Mouse (Mus musculus) CH12F3 (cell line): ENCODE measurements around the gene Pbrm1.

Experiments
- in situ Hi-C: fragments of 300-500 bp; cut with MboI; formaldehyde crosslinking; loops from 2 replicates; pipeline ENCODE4 v1.14.3; 2020; ENCODE audit warnings: low sequenced_read_pairs

The Pbrm1 gene

GRCm38 (mm10) chr14:31079313-31080028 is 60.5 kb downstream of the Pbrm1 start:
- in situ Hi-C loops: no loop called here

- in situ Hi-C loops: no loop called here
Measured at GRCm38 (mm10) chr14:31081147-31081546, 62.2 kb downstream of the Pbrm1 start.

DNA sequence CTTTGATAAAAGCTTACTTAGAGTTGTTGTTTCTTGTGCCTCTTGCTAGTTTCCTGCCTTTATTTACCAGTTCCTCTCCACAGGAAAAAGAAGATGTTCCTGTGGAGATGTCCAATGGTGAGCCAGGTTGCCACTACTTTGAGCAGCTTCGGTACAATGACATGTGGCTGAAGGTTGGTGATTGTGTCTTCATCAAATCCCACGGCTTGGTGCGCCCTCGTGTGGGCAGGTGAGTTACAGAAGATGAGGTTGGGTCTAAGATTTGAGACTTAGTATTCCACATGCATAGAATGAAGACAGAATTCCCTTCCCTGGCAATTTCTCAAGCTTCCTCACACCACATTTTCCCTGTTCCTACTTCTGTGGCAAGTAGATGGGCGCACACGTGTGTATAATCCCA is 68.5 kb downstream of the Pbrm1 start:
- in situ Hi-C loops: no loop called here

- in situ Hi-C loops: no loop called here
Measured at GRCm38 (mm10) chr14:31088515-31088914, 69.6 kb downstream of the Pbrm1 start.

- in situ Hi-C loops: no loop called here
Measured at GRCm38 (mm10) chr14:31089918-31090317, 71.0 kb downstream of the Pbrm1 start.

DNA sequence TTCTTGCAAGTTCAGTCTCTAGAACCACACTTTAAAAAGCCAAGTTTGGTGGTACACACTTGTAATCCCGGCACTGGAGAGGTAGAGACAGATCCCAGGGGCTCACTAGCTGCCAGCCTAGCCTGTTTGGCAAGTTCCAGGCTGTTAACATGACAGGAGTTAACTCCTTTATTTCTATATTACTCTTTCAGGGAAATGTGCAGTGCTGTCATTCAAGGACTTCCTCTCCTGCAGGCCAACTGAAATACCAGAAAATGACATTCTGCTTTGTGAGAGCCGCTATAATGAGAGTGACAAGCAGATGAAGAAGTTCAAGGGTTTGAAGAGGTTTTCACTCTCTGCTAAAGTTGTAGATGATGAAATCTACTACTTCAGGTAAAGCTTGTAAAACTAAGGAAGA is 86.2 kb downstream of the Pbrm1 start:
- in situ Hi-C loops: no loop called here

GRCm38 (mm10) chr14:31110613-31111012 is 91.7 kb downstream of the Pbrm1 start:
- in situ Hi-C loops: no loop called here

- in situ Hi-C loops: no loop called here
Measured at GRCm38 (mm10) chr14:31112187-31112586, 93.2 kb downstream of the Pbrm1 start.

- in situ Hi-C loops: no loop called here
Measured at GRCm38 (mm10) chr14:31114011-31114410, 95.1 kb downstream of the Pbrm1 start.

DNA sequence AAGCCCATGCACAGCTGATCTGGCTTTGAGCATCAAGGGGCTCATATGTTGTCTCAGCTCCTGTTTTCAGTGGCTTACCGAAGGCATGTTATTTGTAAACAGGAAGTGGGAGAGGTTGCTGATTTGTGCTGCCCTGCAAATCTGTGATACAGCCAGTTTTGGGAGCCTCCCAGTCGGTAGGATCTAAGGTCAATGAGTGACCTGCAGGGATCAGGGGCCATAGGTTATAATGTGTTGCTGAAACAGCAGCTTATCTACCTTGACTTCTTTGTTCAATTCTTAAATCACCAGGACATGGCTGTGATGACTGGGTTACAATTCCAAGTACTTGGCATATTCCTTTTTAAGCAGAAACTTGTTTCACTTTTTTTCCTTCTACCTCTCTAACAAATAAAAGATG is 96.6 kb downstream of the Pbrm1 start:
- in situ Hi-C loops: no loop called here

GRCm38 (mm10) chr14:31125106-31126075 is 106.5 kb downstream of the Pbrm1 start:
- in situ Hi-C loops: no loop called here

GRCm38 (mm10) chr14:31126826-31127225 is 107.9 kb downstream of the Pbrm1 start:
- in situ Hi-C loops: no loop called here

GRCm38 (mm10) chr14:31128101-31128825 is 109.3 kb downstream of the Pbrm1 start:
- in situ Hi-C loops: no loop called here

DNA sequence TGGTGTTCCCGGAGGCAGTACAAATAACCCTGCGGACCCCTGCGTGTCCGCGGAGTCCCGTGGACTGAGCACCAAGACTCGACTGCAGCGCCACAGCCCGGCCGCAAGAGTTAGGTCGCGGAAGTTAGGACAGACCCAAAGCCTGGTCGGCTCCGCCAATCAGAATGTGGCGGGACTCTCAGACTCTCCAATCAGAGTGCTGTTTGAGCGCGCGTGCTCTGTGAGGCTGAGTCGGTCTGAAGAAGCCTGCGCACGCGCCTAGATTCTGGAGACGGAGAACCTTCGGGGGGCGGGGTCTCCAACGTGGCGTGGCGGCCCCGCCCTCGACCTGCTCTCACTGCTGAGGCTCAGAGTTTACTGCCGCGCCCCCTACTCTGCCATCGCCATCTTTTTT is 109.9 kb downstream of the Pbrm1 start, which contains the start of gene Smim4:
TSS of gene Smim4 (minus strand) at position 131 of the 394 bp plus-strand sequence.
- in situ Hi-C loops: no loop called here

DNA sequence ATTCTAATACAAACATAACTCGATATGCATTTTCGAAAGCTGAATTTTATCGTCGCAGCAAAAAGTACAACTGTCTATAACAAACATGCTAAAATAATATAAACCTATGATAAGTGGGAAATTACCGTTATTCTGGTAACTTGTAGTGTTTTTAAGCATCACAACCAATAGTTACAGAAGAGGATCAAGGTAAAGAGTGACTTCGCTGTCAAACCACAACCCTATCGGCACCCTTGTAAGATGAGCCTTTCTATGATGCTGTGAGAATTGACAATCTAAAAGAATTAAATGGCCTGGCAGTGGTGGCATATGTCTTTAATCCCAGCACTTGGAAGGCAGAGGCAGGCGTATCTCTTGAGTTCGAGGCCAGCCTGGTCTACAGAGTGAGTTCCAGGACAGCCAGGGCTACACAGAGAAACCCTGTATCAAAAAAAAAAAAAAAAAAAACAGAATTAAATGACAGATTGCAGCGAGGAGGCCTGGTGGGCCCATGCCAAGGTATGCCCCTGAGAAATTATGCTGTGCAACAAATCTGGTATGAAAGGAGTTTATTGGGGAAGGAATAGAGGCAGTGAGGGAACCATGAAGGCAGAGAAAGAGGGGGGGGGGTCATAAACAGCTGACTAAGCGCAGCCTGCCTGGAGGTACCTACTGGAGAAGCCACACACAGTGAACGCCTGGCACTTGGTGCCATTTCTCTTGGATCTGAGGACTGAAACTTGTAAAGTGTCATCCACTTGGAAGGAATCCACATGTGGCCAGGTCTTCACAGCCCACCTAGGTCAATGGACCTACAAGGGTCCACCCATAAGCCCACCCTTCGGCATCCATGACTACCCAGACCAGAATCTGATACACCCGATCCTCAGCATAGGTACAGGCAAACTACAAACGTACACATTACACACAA is 110.6 kb downstream of the Pbrm1 start:
- in situ Hi-C loops: no loop called here

DNA sequence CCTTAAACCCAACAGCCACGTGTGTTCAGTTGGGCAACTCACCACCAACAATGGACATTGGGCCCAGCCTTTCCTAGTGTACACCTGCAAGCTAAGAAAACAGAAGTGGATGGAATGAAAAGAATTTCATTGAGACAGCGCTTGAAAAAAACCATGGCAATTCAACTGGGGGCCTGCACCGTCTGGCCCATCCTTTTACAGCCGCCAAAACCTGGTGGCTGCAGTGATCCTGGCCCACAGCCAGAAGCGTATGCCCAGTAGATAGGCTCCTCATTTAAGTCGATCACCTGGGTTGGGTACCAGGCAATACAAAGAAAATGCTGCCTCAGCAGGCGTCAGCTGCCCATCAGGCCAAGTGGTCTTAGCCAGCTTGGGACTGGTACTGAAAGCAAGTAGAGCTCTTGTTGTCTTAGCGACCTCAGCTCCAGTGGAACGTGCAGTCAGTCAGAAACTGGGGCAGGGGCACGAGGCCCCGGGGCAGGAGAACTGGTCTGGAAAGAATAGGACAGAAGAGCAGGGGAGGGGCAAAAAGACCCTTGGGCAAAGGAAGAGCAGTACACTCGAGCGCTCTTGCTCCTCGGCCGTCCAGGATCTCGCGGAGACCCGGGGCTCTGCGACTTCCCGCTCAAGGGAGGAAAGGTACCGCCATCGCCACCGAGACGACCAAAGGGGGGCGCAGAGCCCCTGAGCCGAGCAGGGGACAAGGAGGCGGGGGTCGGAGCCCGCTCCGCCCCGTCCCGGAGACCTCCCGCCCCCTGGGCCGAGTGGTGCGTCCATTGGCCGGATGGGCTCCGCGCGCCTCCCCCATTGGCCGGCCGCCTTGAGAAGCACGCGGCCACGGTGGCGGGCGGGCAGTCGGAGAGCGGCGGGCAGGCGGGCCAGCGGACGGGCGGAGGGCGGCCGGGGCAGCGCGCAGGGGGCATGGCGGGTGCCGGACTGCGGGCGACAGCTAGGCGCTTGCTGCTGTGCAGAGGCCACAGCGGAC is 111.6 kb downstream of the Pbrm1 start, which contains the start of gene Nt5dc2:
TSS of gene Nt5dc2 (plus strand) at position 818 of the 985 bp plus-strand sequence.
- in situ Hi-C loops: no loop called here

- in situ Hi-C loops: no loop called here
Measured at GRCm38 (mm10) chr14:31131272-31131821, 112.4 kb downstream of the Pbrm1 start.

GRCm38 (mm10) chr14:31132031-31132430 is 113.1 kb downstream of the Pbrm1 start:
- in situ Hi-C loops: no loop called here
